Comparison of ENCODE assay signal across 20 mouse cellular contexts in the genomic region with DNA sequence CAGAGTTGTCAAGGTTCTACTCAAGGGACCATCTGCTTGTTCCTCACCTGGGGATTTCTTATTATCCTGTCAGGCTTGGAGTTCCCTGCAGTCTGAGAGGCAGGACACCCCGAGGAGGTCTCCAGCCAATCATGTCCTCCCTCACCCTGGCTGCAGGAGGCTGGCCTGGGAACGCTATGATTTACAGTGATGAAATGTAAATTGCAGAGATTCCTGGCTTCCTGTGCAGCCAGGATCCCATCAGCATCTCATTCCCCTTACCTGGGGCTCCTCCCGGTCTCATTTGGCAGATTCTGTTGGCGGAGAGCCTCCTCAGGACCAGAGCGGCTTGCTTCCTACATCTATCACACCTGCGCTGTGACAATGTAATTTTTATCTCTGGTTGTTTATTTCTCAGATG.
"Had no signal": no experiment of that assay in that cellular context is flagged by ENCODE, and none has a peak within 500 bp of the region (broad histone marks: within the 10 kb centered on the region; RNA-seq: fewer than 3 reads in every experiment).

No protein-coding gene starts in this region.

- H3K9ac ChIP-seq: limb, embryonic 13.5 days; liver, embryonic 12.5 days; liver, embryonic 15.5 days; midbrain, embryonic 13.5 days; neural tube, embryonic 13.5 days; stomach, embryonic 15.5 days had no signal

- H3K27ac ChIP-seq: limb, embryonic 10.5 days; limb, embryonic 13.5 days; liver, embryonic 12.5 days; liver, embryonic 15.5 days; midbrain, embryonic 13.5 days; neural tube, embryonic 13.5 days; stomach, embryonic 15.5 days had no signal

- H3K4me3 ChIP-seq: limb, embryonic 10.5 days; limb, embryonic 13.5 days; liver, embryonic 12.5 days; liver, embryonic 15.5 days; midbrain, embryonic 13.5 days; myocyte; neural tube, embryonic 13.5 days; stomach, embryonic 15.5 days had no signal

- H3K4me2 ChIP-seq: limb, embryonic 13.5 days; liver, embryonic 12.5 days; liver, embryonic 15.5 days; midbrain, embryonic 13.5 days; neural tube, embryonic 13.5 days; stomach, embryonic 15.5 days had no signal

- ATAC-seq: liver, embryonic 12.5 days; midbrain, embryonic 13.5 days; midbrain, embryonic 16.5 days had no signal

- H3K9me3 ChIP-seq: limb, embryonic 10.5 days; limb, embryonic 13.5 days; liver, embryonic 12.5 days; liver, embryonic 15.5 days; midbrain, embryonic 13.5 days; neural tube, embryonic 13.5 days; stomach, embryonic 15.5 days had no signal

- DNase-seq: kidney, adult 9 months; kidney, postnatal 14 days; kidney, postnatal 4 days; liver; lung, adult 2 months; lung, postnatal 14 days; lung, postnatal 4 days; retina, postnatal 1 day; right cerebral cortex, postnatal 25 days; spleen, adult 18-20 months; thymus, postnatal 36 days had no signal

- H3K36me3 ChIP-seq: limb, embryonic 10.5 days; limb, embryonic 13.5 days; liver, embryonic 12.5 days; liver, embryonic 15.5 days; midbrain, embryonic 13.5 days; neural tube, embryonic 13.5 days; stomach, embryonic 15.5 days had no signal

- H3K27me3 ChIP-seq: midbrain, embryonic 13.5 days; stomach, embryonic 15.5 days had no signal

- H3K4me1 ChIP-seq: stomach, embryonic 15.5 days had no signal
